Mouse (Mus musculus): ENCODE results near the gene Mylk.

- no peak for TF ChIP-seq ZNF384 (IDR thresholded peaks at IDR 0.05; ENCODE audit: low read depth, low read length)
- TF ChIP-seq CHD2 (IDR thresholded peaks at IDR 0.05; ENCODE audit: low read depth, low read length): no peak
- TF ChIP-seq HCFC1 (IDR thresholded peaks at IDR 0.05; ENCODE audit: borderline replicate concordance, insufficient read depth, low read length): no peak
- no peak for TF ChIP-seq ZC3H11A (IDR thresholded peaks at IDR 0.05; ENCODE audit: borderline replicate concordance, low read depth, low read length)
- no peak for TF ChIP-seq MAFK (IDR thresholded peaks at IDR 0.05; ENCODE audit: insufficient read depth, low read depth, low read length)
Measured at GRCm38 (mm10) chr16:34997052-34997451, 252.0 kb downstream of the Mylk start.
